Mouse (Mus musculus) neural tube, embryonic 14.5 days (tissue): Measurements from ENCODE around the gene Gm609. TPM values are rescaled to one million over a fixed set of nuclear protein-coding genes. Genes with fewer than 3 reads are reported as not detected.

ENCODE experiments used
- ATAC-seq: fragments of 200-750 bp; cut with Nextera tagmentation; 2 replicates; pipeline ENCODE4 v1.8.0; 2017; ENCODE audit warnings: low read depth, mild to moderate bottlenecking, moderate TSS enrichment, moderate library complexity
- H3K27ac ChIP-seq: fragments of 300-500 bp; sonication (generic); 2 replicates; pipeline ENCODE4 v1.5.1; 2014; ENCODE audit warnings: low read depth, mild to moderate bottlenecking, control low read depth, low read length, moderate library complexity, mixed read lengths
- H3K27me3 ChIP-seq: fragments of 300-500 bp; sonication (generic); 2 replicates; pipeline ENCODE4 v1.6.1; 2014; ENCODE audit warnings: low read length; ENCODE audit not compliant: control insufficient read depth, insufficient read depth
- H3K36me3 ChIP-seq: fragments of 300-500 bp; sonication (generic); 2 replicates; pipeline ENCODE4 v1.6.1; 2014; ENCODE audit warnings: low read length, mixed read lengths; ENCODE audit not compliant: control insufficient read depth, insufficient read depth
- H3K4me1 ChIP-seq: fragments of 300-500 bp; sonication (generic); 2 replicates; pipeline ENCODE4 v1.6.1; 2014; ENCODE audit warnings: low read length; ENCODE audit not compliant: control insufficient read depth, insufficient read depth
- H3K4me2 ChIP-seq: fragments of 300-500 bp; sonication (generic); 2 replicates; pipeline ENCODE4 v1.6.1; 2014; ENCODE audit warnings: mild to moderate bottlenecking, low read depth, low read length, control low read depth
- H3K4me3 ChIP-seq: fragments of 300-500 bp; sonication (generic); 2 replicates; pipeline ENCODE4 v1.5.1; 2014; ENCODE audit warnings: low read depth, low read length, control low read depth, mixed read lengths
- H3K9ac ChIP-seq: fragments of 300-500 bp; sonication (generic); replicated peaks from 2 replicates; pipeline ENCODE4 v1.6.1; 2014; ENCODE audit warnings: low read depth, mild to moderate bottlenecking, control low read depth, low read length, mixed read lengths
- H3K9me3 ChIP-seq: fragments of 300-500 bp; sonication (generic); 2 replicates; pipeline ENCODE4 v1.6.1; 2016; ENCODE audit warnings: low read length; ENCODE audit not compliant: control insufficient read depth
- WGBS: fragments of 180-500 bp; shearing (Covaris S2); extraction: QIAGEN DNeasy Blood & Tissue Kit; methylation state at CpG from one replicate; pipeline ENCODE4 v1.1.7; 2014; 5-methylcytosine and 5-hydroxymethylcytosine counted together
- polyA plus RNA-seq: library from polyadenylated mRNA; unstranded; fragments of >200 nt; fragmentation: Nextera tagmentation; extraction: Ambion mirVana; gene quantifications from 2 replicates; pipeline ENCODE4 v1.2.1, GENCODE M21; 2014

Gm609 gene
- polyA plus RNA-seq, 1 experiment from 2014 or later = not detected

GRCm38 (mm10) chr16:45381811-45382210, 111.0 kb downstream of the Gm609 start:
- WGBS = 80% methylated on average over 3 of the region's 3 CpGs
- Histone ChIP-seq H3K9me3 (no peaks in the 10 kb centered on the region), H3K9ac (no peak overlapping the region), H3K4me3 (no peak overlapping the region), H3K27ac (no peak overlapping the region), H3K4me2 (no peak overlapping the region), H3K36me3 (peaks cover 24% of the 10 kb centered on the region; the same call in 1 of the 2 replicates), H3K27me3 (no peaks in the 10 kb centered on the region), H3K4me1 (no peaks in the 10 kb centered on the region)
- ATAC-seq = no peak

GRCm38 (mm10) chr16:45378959-45379358, 113.8 kb downstream of the Gm609 start:
- Histone ChIP-seq H3K9ac (no peak overlapping the region), H3K9me3 (no peaks in the 10 kb centered on the region), H3K4me1 (no peaks in the 10 kb centered on the region), H3K36me3 (peaks cover 21% of the 10 kb centered on the region; the same call in 1 of the 2 replicates), H3K27ac (no peak overlapping the region), H3K4me3 (no peak overlapping the region), H3K27me3 (no peaks in the 10 kb centered on the region), H3K4me2 (no peak overlapping the region)
- WGBS = 87% methylated on average over 3 of the region's 3 CpGs
- ATAC-seq = no peak

GRCm38 (mm10) chr16:45378147-45378943, 114.4 kb downstream of the Gm609 start:
- Histone ChIP-seq H3K9me3 (no peaks in the 10 kb centered on the region), H3K27ac (no peak overlapping the region), H3K4me2 (no peak overlapping the region), H3K9ac (no peak overlapping the region), H3K36me3 (peaks cover 16% of the 10 kb centered on the region; the same call in 1 of the 2 replicates), H3K4me1 (no peaks in the 10 kb centered on the region), H3K4me3 (no peak overlapping the region), H3K27me3 (no peaks in the 10 kb centered on the region)
- 87% methylated on average over 5 of the region's 5 CpGs for WGBS
- ATAC-seq = no peak; the same call in 1 of the 2 replicates

- Histone ChIP-seq H3K4me1 (no peaks in the 10 kb centered on the region), H3K27me3 (no peaks in the 10 kb centered on the region), H3K36me3 (peaks cover 9% of the 10 kb centered on the region; the same call in 1 of the 2 replicates), H3K9me3 (no peaks in the 10 kb centered on the region), H3K27ac (no peak overlapping the region), H3K9ac (no peak overlapping the region), H3K4me3 (no peak overlapping the region), H3K4me2 (no peak overlapping the region)
- WGBS = 87% methylated on average over 4 of the region's 4 CpGs
- no peak for ATAC-seq
These were observed 115.4 kb downstream of the Gm609 start for GRCm38 (mm10) chr16:45377332-45377731.

- Histone ChIP-seq H3K27me3 (no peaks in the 10 kb centered on the region), H3K9ac (no peak overlapping the region), H3K27ac (no peak overlapping the region), H3K4me2 (no peak overlapping the region), H3K4me3 (no peak overlapping the region), H3K4me1 (no peaks in the 10 kb centered on the region), H3K36me3 (peaks cover 6% of the 10 kb centered on the region; the same call in 1 of the 2 replicates), H3K9me3 (no peaks in the 10 kb centered on the region)
- 72% methylated on average over 2 of the region's 2 CpGs for WGBS
- ATAC-seq = no peak
These were observed 116.0 kb downstream of the Gm609 start for GRCm38 (mm10) chr16:45376812-45377211.

- Histone ChIP-seq H3K27me3 (no peaks in the 10 kb centered on the region), H3K4me3 (no peak overlapping the region), H3K36me3 (peaks cover 5% of the 10 kb centered on the region; the same call in 1 of the 2 replicates), H3K27ac (no peak overlapping the region), H3K9me3 (no peaks in the 10 kb centered on the region), H3K4me1 (no peaks in the 10 kb centered on the region), H3K9ac (no peak overlapping the region), H3K4me2 (no peak overlapping the region)
- WGBS = 76% methylated on average over 4 of the region's 4 CpGs
- no peak for ATAC-seq
These were observed 116.5 kb downstream of the Gm609 start for GRCm38 (mm10) chr16:45376294-45376693.

- ATAC-seq = no peak
- WGBS = 90% methylated on average over 2 of the region's 2 CpGs
These were observed 117.1 kb downstream of the Gm609 start for GRCm38 (mm10) chr16:45375506-45376225.

GRCm38 (mm10) chr16:45374074-45374473, 118.7 kb downstream of the Gm609 start:
- Histone ChIP-seq H3K27ac (no peak overlapping the region), H3K9me3 (no peaks in the 10 kb centered on the region), H3K36me3 (no peaks in the 10 kb centered on the region), H3K27me3 (no peaks in the 10 kb centered on the region), H3K4me3 (no peak overlapping the region), H3K9ac (no peak overlapping the region), H3K4me2 (no peak overlapping the region), H3K4me1 (no peaks in the 10 kb centered on the region)
- ATAC-seq = no peak
- 88% methylated on average over 2 of the region's 2 CpGs for WGBS

More at GRCm38 (mm10) chr16:45375506-45376225, 117.1 kb downstream of the Gm609 start:
- no peak overlapping the region for H3K4me2 ChIP-seq
- no peaks in the 10 kb centered on the region for H3K27me3 ChIP-seq
- H3K4me1 ChIP-seq = no peaks in the 10 kb centered on the region
- H3K4me3 ChIP-seq = no peak overlapping the region
- H3K36me3 ChIP-seq = peaks cover 1% of the 10 kb centered on the region; the same call in 1 of the 2 replicates
- no peaks in the 10 kb centered on the region for H3K9me3 ChIP-seq
- no peak overlapping the region for H3K9ac ChIP-seq
- no peak overlapping the region for H3K27ac ChIP-seq

GRCm38 (mm10) chr16:45371076-45371475, 121.7 kb downstream of the Gm609 start:
- no peak overlapping the region for H3K4me3 ChIP-seq
- no peak for ATAC-seq
- H3K4me1 ChIP-seq = no peaks in the 10 kb centered on the region
- 97% methylated on average over 1 of the region's 1 CpGs for WGBS
- H3K27me3 ChIP-seq = no peaks in the 10 kb centered on the region
- no peak overlapping the region for H3K4me2 ChIP-seq
- no peak overlapping the region for H3K27ac ChIP-seq
- no peaks in the 10 kb centered on the region for H3K9me3 ChIP-seq
- no peak overlapping the region for H3K9ac ChIP-seq
- no peaks in the 10 kb centered on the region for H3K36me3 ChIP-seq
